Mouse (Mus musculus): Measurements from ENCODE around the gene Kcnk4. TPM values are rescaled to one million over a fixed set of nuclear protein-coding genes. Genes with fewer than 3 reads are reported as not detected.
A peak's percentile ranks its signal among the peaks of the same experiment; 100 is the strongest.

The Kcnk4 gene
- total and polyA plus RNA-seq, 3 experiments: 0.21 to 0.80 TPM; not detected in 1

- Histone ChIP-seq H3K9me3 (replicated peaks; ENCODE audit: low read length) (no peaks in the 10 kb centered on the region), H3K4me1 (ENCODE audit: control insufficient read depth in 1 of 2, insufficient read depth in 2 of 2) (peaks cover 15 to 44% of the 10 kb centered on the region in 2 experiments), H3K9ac (ENCODE audit: insufficient read depth, low read depth) (peak overlapping the region; percentile 70), H3K4me3 (replicated peaks in 1 of 3; ENCODE audit: low read depth in 2 of 3, low read length in 2 of 3, poor library complexity in 1 of 3) (peak overlapping the region; percentile 73 to 83 (median 79)), H3K79me2 (replicated peaks; ENCODE audit: control insufficient read depth, extremely low read depth, insufficient read depth, poor library complexity, severe bottlenecking) (peaks cover 29% of the 10 kb centered on the region), H3K4me2 (ENCODE audit: insufficient read depth, low read depth, poor library complexity, severe bottlenecking) (peak overlapping the region; percentile 69), H3K27me3 (replicated peaks) (no peaks in the 10 kb centered on the region), H3K36me3 (replicated peaks in 1 of 2; ENCODE audit: control insufficient read depth in 1 of 2, insufficient read depth in 1 of 2, low read length in 1 of 2) (peaks cover 21 to 51% of the 10 kb centered on the region in 2 experiments), H3K27ac (ENCODE audit: insufficient read depth, low read depth) (peak overlapping the region; percentile 62; the same call in 1 of the 2 replicates)
- dilution Hi-C loops (cut with MboI; ENCODE audit: extremely low pct_ligation_motif_present, extremely low pct_unique_long_range_greater_than_20kb, low sequenced_read_pairs): no loop called here
- peak; percentile 99 for DNase-seq (ENCODE audit: extremely low read depth)
- peak; percentile 43 for TF ChIP-seq SMC3 (IDR thresholded peaks at IDR 0.05; ENCODE audit: low read depth, low read length)
- no peak for TF ChIP-seq PAX5 (IDR thresholded peaks at IDR 0.05; ENCODE audit: low read length)
- 0 out of 2 replicates have a peak, but pooled peaks have one; percentile 14 for TF ChIP-seq BHLHE40 (IDR thresholded peaks at IDR 0.05; ENCODE audit: low read depth, low read length)
- TF ChIP-seq POLR2AphosphoS2 (IDR thresholded peaks at IDR 0.05; ENCODE audit: low read depth, low read length): no peak
- peak; percentile 28; the same call in 1 of the 2 replicates for TF ChIP-seq MXI1 (IDR thresholded peaks at IDR 0.05; ENCODE audit: low read depth, low read length)
- no peak; the same call in 1 of the 2 replicates for TF ChIP-seq ELF1 (IDR thresholded peaks at IDR 0.05; ENCODE audit: low read depth, low read length)
- TF ChIP-seq MAX (IDR thresholded peaks at IDR 0.05; ENCODE audit: low read length): no peak
- no peak; the same call in 1 of the 2 replicates for TF ChIP-seq RAD21 (IDR thresholded peaks at IDR 0.05; ENCODE audit: low read depth, low read length)
- TF ChIP-seq TCF12 (IDR thresholded peaks at IDR 0.05; ENCODE audit: low read depth, low read length): peak; percentile 71
- peak; percentile 8; the same call in 1 of the 2 replicates for TF ChIP-seq MAZ (IDR thresholded peaks at IDR 0.05; ENCODE audit: low read depth, low read length)
- TF ChIP-seq NRF1 (IDR thresholded peaks at IDR 0.05; ENCODE audit: low read depth, low read length): peak; percentile 59
- TF ChIP-seq CTCF (conservative IDR thresholded peaks at IDR 0.05 in 1 of 2, IDR thresholded peaks at IDR 0.05 in 1 of 2; ENCODE audit: low read depth in 2 of 2, low read length in 2 of 2): peak in 1 of 2 experiments; percentile 82; a peak in 2 of 4 replicates
- no peak for TF ChIP-seq ZC3H11A (IDR thresholded peaks at IDR 0.05; ENCODE audit: low read depth, low read length)
- in situ Hi-C loops (cut with MboI; ENCODE audit: low pct_ligation_motif_present, low pct_unique_long_range_greater_than_20kb, low sequenced_read_pairs): no loop called here
Observed at GRCm38 (mm10) chr19:6979486-6980380, 45.4 kb upstream of the Kcnk4 start.

GRCm38 (mm10) chr19:6979001-6979479 lies 44.7 kb upstream of the Kcnk4 start:
- dilution Hi-C loops (cut with MboI; ENCODE audit: extremely low pct_ligation_motif_present, extremely low pct_unique_long_range_greater_than_20kb, low sequenced_read_pairs): no loop called here
- TF ChIP-seq JUND (conservative IDR thresholded peaks at IDR 0.05; ENCODE audit: low read depth, low read length): no peak
- TF ChIP-seq MAZ (IDR thresholded peaks at IDR 0.05; ENCODE audit: low read depth, low read length): 0 out of 2 replicates have a peak, but pooled peaks have one; percentile 11
- 0 out of 2 replicates have a peak, but pooled peaks have one; percentile 19 for TF ChIP-seq MYC (IDR thresholded peaks at IDR 0.05; ENCODE audit: low read depth, low read length)
- TF ChIP-seq CHD2 (IDR thresholded peaks at IDR 0.05; ENCODE audit: low read length): peak; percentile 66
- no peak for TF ChIP-seq ZNF384 (IDR thresholded peaks at IDR 0.05; ENCODE audit: low read depth, low read length)
- 0 out of 2 replicates have a peak, but pooled peaks have one; percentile 23 for TF ChIP-seq UBTF (IDR thresholded peaks at IDR 0.05; ENCODE audit: low read depth, low read length)
- 0 out of 2 replicates have a peak, but pooled peaks have one; percentile 2 for TF ChIP-seq BHLHE40 (IDR thresholded peaks at IDR 0.05; ENCODE audit: low read depth, low read length)
- no peak; the same call in 1 of the 2 replicates for TF ChIP-seq SIN3A (IDR thresholded peaks at IDR 0.05; ENCODE audit: low read length)
- TF ChIP-seq CHD1 (IDR thresholded peaks at IDR 0.05; ENCODE audit: low read depth, low read length): no peak

More at GRCm38 (mm10) chr19:6979001-6979479, 44.7 kb upstream of the Kcnk4 start:
- peaks cover 15 to 45% of the 10 kb centered on the region in 2 experiments for H3K4me1 ChIP-seq (ENCODE audit: control insufficient read depth in 1 of 2, insufficient read depth in 2 of 2)
- peak overlapping the region; percentile 69 for H3K4me2 ChIP-seq (ENCODE audit: insufficient read depth, low read depth, poor library complexity, severe bottlenecking)
- no peaks in the 10 kb centered on the region for H3K9me3 ChIP-seq (replicated peaks; ENCODE audit: low read length)
- H3K4me3 ChIP-seq (replicated peaks in 1 of 3; ENCODE audit: low read depth in 2 of 3, low read length in 2 of 3, poor library complexity in 1 of 3): peak overlapping the region; percentile 66 to 83 (median 68)
- H3K9ac ChIP-seq (ENCODE audit: insufficient read depth, low read depth): peak overlapping the region; percentile 50; the same call in 1 of the 2 replicates
- in situ Hi-C loops (cut with MboI; ENCODE audit: low pct_ligation_motif_present, low pct_unique_long_range_greater_than_20kb, low sequenced_read_pairs): no loop called here
- H3K27me3 ChIP-seq (replicated peaks): no peaks in the 10 kb centered on the region
- peaks cover 21 to 47% of the 10 kb centered on the region in 2 experiments for H3K36me3 ChIP-seq (replicated peaks in 1 of 2; ENCODE audit: control insufficient read depth in 1 of 2, insufficient read depth in 1 of 2, low read length in 1 of 2)
- DNase-seq (ENCODE audit: extremely low read depth): peak; percentile 70
- H3K27ac ChIP-seq (ENCODE audit: insufficient read depth, low read depth): peak overlapping the region; percentile 32; the same call in 1 of the 2 replicates
- H3K79me2 ChIP-seq (replicated peaks; ENCODE audit: control insufficient read depth, extremely low read depth, insufficient read depth, poor library complexity, severe bottlenecking): peaks cover 29% of the 10 kb centered on the region

All from CH12.LX (cell line).